Mouse (Mus musculus): ENCODE results near the gene Evi2. TPM values are rescaled to one million over a fixed set of nuclear protein-coding genes. Genes with fewer than 3 reads are reported as not detected.

The Evi2 gene
- polyA plus RNA-seq, 1 experiment from 2014 or later, result 1.2 TPM

DNA sequence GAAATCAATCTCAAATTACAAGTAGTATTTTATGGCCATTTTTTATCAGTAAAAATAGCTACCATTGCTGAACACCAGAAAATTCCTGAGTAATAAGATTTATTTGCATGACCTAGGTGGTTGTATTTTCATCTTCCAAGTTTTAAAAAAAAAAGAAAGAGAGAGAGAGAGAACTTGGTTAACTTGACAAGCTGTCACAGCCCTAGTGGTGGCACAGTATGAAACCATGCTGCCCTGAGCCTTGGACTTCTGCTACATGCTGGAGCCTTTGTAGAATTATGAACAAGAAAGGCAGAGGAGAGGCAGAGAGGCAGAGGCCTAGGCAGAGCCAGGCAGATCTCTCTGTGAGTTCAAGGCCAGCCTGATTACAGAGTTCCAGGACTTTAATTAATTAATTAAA is 8.5 kb downstream of the Evi2 start:
- 0 out of 2 replicates have a peak, but pooled peaks cover 11% of the 10 kb centered on the region for H3K36me3 ChIP-seq (ENCODE audit: control insufficient read depth, insufficient read depth, low read length)
- no peak overlapping the region for H3K4me3 ChIP-seq (ENCODE audit: low read depth, low read length)
- no peaks in the 10 kb centered on the region for H3K4me1 ChIP-seq (replicated peaks; ENCODE audit: control insufficient read depth, insufficient read depth, low read length)
- DNase-seq (ENCODE audit: low spot score) (no peak), ATAC-seq (replicated peaks; ENCODE audit: low FRiP score, low TSS enrichment, low read depth) (no peak)
- H3K9ac ChIP-seq (ENCODE audit: low read length), result no peak overlapping the region
- H3K4me2 ChIP-seq (ENCODE audit: low read length), result no peak overlapping the region
- no peaks in the 10 kb centered on the region for H3K9me3 ChIP-seq (ENCODE audit: control insufficient read depth, low read length)
- H3K27ac ChIP-seq (ENCODE audit: low read depth), result no peak overlapping the region
- no peaks in the 10 kb centered on the region for H3K27me3 ChIP-seq (replicated peaks; ENCODE audit: control insufficient read depth, insufficient read depth, low read length)

DNA sequence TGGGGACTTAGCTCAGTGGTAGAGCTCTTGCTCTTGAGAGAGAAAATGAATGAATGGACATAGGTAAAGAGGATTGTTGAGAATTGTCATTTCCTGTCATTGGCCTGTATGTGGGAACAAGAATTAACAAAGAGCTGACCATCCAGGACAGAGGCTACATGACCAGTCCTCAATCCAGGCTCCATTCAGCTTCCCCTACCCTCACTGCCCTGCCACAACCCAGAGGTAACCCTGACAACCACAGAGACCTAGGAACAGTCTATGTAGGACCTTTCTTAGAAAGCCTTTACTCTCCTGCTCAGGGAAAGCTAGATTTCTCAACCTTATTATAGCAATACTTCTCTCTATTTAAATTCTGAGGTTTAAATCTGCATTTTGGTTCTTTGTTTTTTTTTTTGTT is 9.6 kb downstream of the Evi2 start:
- Histone ChIP-seq H3K27ac (ENCODE audit: low read depth) (no peak overlapping the region), H3K36me3 (ENCODE audit: control insufficient read depth, insufficient read depth, low read length) (0 out of 2 replicates have a peak, but pooled peaks cover 11% of the 10 kb centered on the region), H3K4me3 (ENCODE audit: low read depth, low read length) (no peak overlapping the region), H3K9me3 (ENCODE audit: control insufficient read depth, low read length) (no peaks in the 10 kb centered on the region), H3K4me2 (ENCODE audit: low read length) (no peak overlapping the region), H3K27me3 (replicated peaks; ENCODE audit: control insufficient read depth, insufficient read depth, low read length) (no peaks in the 10 kb centered on the region), H3K4me1 (replicated peaks; ENCODE audit: control insufficient read depth, insufficient read depth, low read length) (no peaks in the 10 kb centered on the region), H3K9ac (ENCODE audit: low read length) (no peak overlapping the region)
- ATAC-seq (replicated peaks; ENCODE audit: low FRiP score, low TSS enrichment, low read depth) (no peak), DNase-seq (ENCODE audit: low spot score) (no peak)

GRCm38 (mm10) chr11:79519878-79520291 is 10.5 kb downstream of the Evi2 start:
- no peak for DNase-seq (ENCODE audit: low spot score)
- H3K4me2 ChIP-seq (ENCODE audit: low read length), result no peak overlapping the region
- no peaks in the 10 kb centered on the region for H3K9me3 ChIP-seq (ENCODE audit: control insufficient read depth, low read length)
- H3K36me3 ChIP-seq (ENCODE audit: control insufficient read depth, insufficient read depth, low read length), result 0 out of 2 replicates have a peak, but pooled peaks cover 10% of the 10 kb centered on the region
- no peak for ATAC-seq (replicated peaks; ENCODE audit: low FRiP score, low TSS enrichment, low read depth)
- H3K27ac ChIP-seq (ENCODE audit: low read depth), result no peak overlapping the region
- WGBS, result 80% methylated on average over 1 of the region's 1 CpGs
- H3K27me3 ChIP-seq (replicated peaks; ENCODE audit: control insufficient read depth, insufficient read depth, low read length), result no peaks in the 10 kb centered on the region
- H3K9ac ChIP-seq (ENCODE audit: low read length), result no peak overlapping the region
- 0 out of 2 replicates have a peak, but pooled peaks cover 6% of the 10 kb centered on the region for H3K4me1 ChIP-seq (replicated peaks; ENCODE audit: control insufficient read depth, insufficient read depth, low read length)
- H3K4me3 ChIP-seq (ENCODE audit: low read depth, low read length), result no peak overlapping the region

GRCm38 (mm10) chr11:79519299-79519698 is 11.1 kb downstream of the Evi2 start:
- Histone ChIP-seq H3K36me3 (ENCODE audit: control insufficient read depth, insufficient read depth, low read length) (0 out of 2 replicates have a peak, but pooled peaks cover 4% of the 10 kb centered on the region), H3K4me1 (replicated peaks; ENCODE audit: control insufficient read depth, insufficient read depth, low read length) (0 out of 2 replicates have a peak, but pooled peaks cover 6% of the 10 kb centered on the region), H3K4me3 (ENCODE audit: low read depth, low read length) (no peak overlapping the region), H3K9me3 (ENCODE audit: control insufficient read depth, low read length) (no peaks in the 10 kb centered on the region), H3K9ac (ENCODE audit: low read length) (no peak overlapping the region), H3K27ac (ENCODE audit: low read depth) (no peak overlapping the region), H3K4me2 (ENCODE audit: low read length) (no peak overlapping the region), H3K27me3 (replicated peaks; ENCODE audit: control insufficient read depth, insufficient read depth, low read length) (no peaks in the 10 kb centered on the region)
- DNase-seq (ENCODE audit: low spot score) (no peak), ATAC-seq (replicated peaks; ENCODE audit: low FRiP score, low TSS enrichment, low read depth) (no peak)
- 70% methylated on average over 6 of the region's 6 CpGs for WGBS

- Histone ChIP-seq H3K4me2 (ENCODE audit: low read length) (no peak overlapping the region), H3K9ac (ENCODE audit: low read length) (no peak overlapping the region), H3K27me3 (replicated peaks; ENCODE audit: control insufficient read depth, insufficient read depth, low read length) (no peaks in the 10 kb centered on the region), H3K36me3 (ENCODE audit: control insufficient read depth, insufficient read depth, low read length) (no peaks in the 10 kb centered on the region), H3K9me3 (ENCODE audit: control insufficient read depth, low read length) (no peaks in the 10 kb centered on the region), H3K4me1 (replicated peaks; ENCODE audit: control insufficient read depth, insufficient read depth, low read length) (0 out of 2 replicates have a peak, but pooled peaks cover 6% of the 10 kb centered on the region), H3K27ac (ENCODE audit: low read depth) (no peak overlapping the region), H3K4me3 (ENCODE audit: low read depth, low read length) (no peak overlapping the region)
- WGBS, result 97% methylated on average over 2 of the region's 2 CpGs
- no peak for ATAC-seq (replicated peaks; ENCODE audit: low FRiP score, low TSS enrichment, low read depth)
- no peak for DNase-seq (ENCODE audit: low spot score)
Measured at GRCm38 (mm10) chr11:79515798-79516197, 14.6 kb downstream of the Evi2 start.

- no peak for DNase-seq (ENCODE audit: low spot score)
- H3K4me2 ChIP-seq (ENCODE audit: low read length), result no peak overlapping the region
- WGBS, result 51% methylated on average over 6 of the region's 6 CpGs
- H3K36me3 ChIP-seq (ENCODE audit: control insufficient read depth, insufficient read depth, low read length), result no peaks in the 10 kb centered on the region
- ATAC-seq (replicated peaks; ENCODE audit: low FRiP score, low TSS enrichment, low read depth), result no peak
- no peak overlapping the region for H3K27ac ChIP-seq (ENCODE audit: low read depth)
- no peaks in the 10 kb centered on the region for H3K9me3 ChIP-seq (ENCODE audit: control insufficient read depth, low read length)
- no peak overlapping the region for H3K9ac ChIP-seq (ENCODE audit: low read length)
- H3K27me3 ChIP-seq (replicated peaks; ENCODE audit: control insufficient read depth, insufficient read depth, low read length), result no peaks in the 10 kb centered on the region
- 0 out of 2 replicates have a peak, but pooled peaks cover 6% of the 10 kb centered on the region for H3K4me1 ChIP-seq (replicated peaks; ENCODE audit: control insufficient read depth, insufficient read depth, low read length)
- H3K4me3 ChIP-seq (ENCODE audit: low read depth, low read length), result no peak overlapping the region
Measured at GRCm38 (mm10) chr11:79515331-79515730, 15.1 kb downstream of the Evi2 start.

DNA sequence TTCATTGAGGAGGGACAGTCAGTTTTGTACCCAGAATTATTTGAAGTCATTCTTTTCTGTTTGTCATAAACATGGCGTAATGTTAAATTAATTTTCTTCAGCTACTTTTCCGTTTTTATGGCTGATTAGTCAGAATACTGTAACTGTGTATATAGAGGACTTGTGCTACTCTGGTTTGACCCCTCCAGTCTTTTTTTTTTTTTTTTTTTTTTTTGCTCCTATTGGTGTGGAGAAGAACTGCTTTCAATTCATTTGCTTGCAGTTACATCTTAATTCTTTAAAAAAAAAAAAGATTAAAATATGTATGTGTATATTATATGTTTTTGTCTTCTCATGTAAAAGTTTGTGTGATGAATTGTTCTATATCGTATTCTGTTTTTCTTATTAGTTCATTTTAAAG is 18.4 kb downstream of the Evi2 start:
- DNase-seq (ENCODE audit: low spot score), result no peak
- no peak overlapping the region for H3K27ac ChIP-seq (ENCODE audit: low read depth)
- ATAC-seq (replicated peaks; ENCODE audit: low FRiP score, low TSS enrichment, low read depth), result no peak
- H3K4me2 ChIP-seq (ENCODE audit: low read length), result no peak overlapping the region
- H3K4me1 ChIP-seq (replicated peaks; ENCODE audit: control insufficient read depth, insufficient read depth, low read length), result 0 out of 2 replicates have a peak, but pooled peaks cover 6% of the 10 kb centered on the region
- no peak overlapping the region for H3K9ac ChIP-seq (ENCODE audit: low read length)
- no peak overlapping the region for H3K4me3 ChIP-seq (ENCODE audit: low read depth, low read length)
- no peaks in the 10 kb centered on the region for H3K9me3 ChIP-seq (ENCODE audit: control insufficient read depth, low read length)
- H3K36me3 ChIP-seq (ENCODE audit: control insufficient read depth, insufficient read depth, low read length), result no peaks in the 10 kb centered on the region
- WGBS, result 93% methylated on average over 3 of the region's 3 CpGs
- H3K27me3 ChIP-seq (replicated peaks; ENCODE audit: control insufficient read depth, insufficient read depth, low read length), result no peaks in the 10 kb centered on the region

GRCm38 (mm10) chr11:79504506-79504905 is 25.9 kb downstream of the Evi2 start:
- no peak for DNase-seq (ENCODE audit: low spot score)
- no peaks in the 10 kb centered on the region for H3K27me3 ChIP-seq (replicated peaks; ENCODE audit: control insufficient read depth, insufficient read depth, low read length)
- no peak overlapping the region for H3K27ac ChIP-seq (ENCODE audit: low read depth)
- 85% methylated on average over 7 of the region's 7 CpGs for WGBS
- H3K9me3 ChIP-seq (ENCODE audit: control insufficient read depth, low read length), result no peaks in the 10 kb centered on the region
- no peak overlapping the region for H3K9ac ChIP-seq (ENCODE audit: low read length)
- no peak overlapping the region for H3K4me2 ChIP-seq (ENCODE audit: low read length)
- no peak overlapping the region for H3K4me3 ChIP-seq (ENCODE audit: low read depth, low read length)
- ATAC-seq (replicated peaks; ENCODE audit: low FRiP score, low TSS enrichment, low read depth), result no peak
- no peaks in the 10 kb centered on the region for H3K36me3 ChIP-seq (ENCODE audit: control insufficient read depth, insufficient read depth, low read length)
- no peaks in the 10 kb centered on the region for H3K4me1 ChIP-seq (replicated peaks; ENCODE audit: control insufficient read depth, insufficient read depth, low read length)

DNA sequence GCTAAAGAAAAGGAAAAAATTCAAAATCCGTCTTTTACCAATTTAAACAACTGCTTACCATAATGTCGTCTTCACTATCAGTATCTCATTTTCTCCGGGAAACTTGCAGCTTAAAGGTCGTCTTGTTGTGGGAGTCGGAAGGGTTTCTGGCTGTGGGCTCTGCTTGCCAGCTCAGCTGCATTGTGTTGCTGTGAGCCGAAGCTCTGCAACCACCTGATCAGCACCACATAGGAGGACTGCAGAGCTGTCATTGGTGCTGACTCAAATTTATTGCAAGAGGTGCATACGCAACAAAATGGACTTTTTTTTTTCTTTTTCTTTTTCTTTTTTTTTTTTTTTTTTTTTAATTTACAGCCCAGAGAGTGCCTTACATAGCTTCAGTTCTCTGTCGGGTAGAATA is 26.5 kb downstream of the Evi2 start, which contains the start of gene Omg:
Gene Omg, minus strand, starts transcription at position 240 of the 400 bp plus-strand sequence.
- WGBS, result 63% methylated on average over 8 of the region's 8 CpGs
- no peaks in the 10 kb centered on the region for H3K9me3 ChIP-seq (ENCODE audit: control insufficient read depth, low read length)
- DNase-seq (ENCODE audit: low spot score) (no peak), ATAC-seq (replicated peaks; ENCODE audit: low FRiP score, low TSS enrichment, low read depth) (no peak)
- H3K4me3 ChIP-seq (ENCODE audit: low read depth, low read length), result no peak within 1 kb of the TSS
- H3K36me3 ChIP-seq (ENCODE audit: control insufficient read depth, insufficient read depth, low read length), result no peaks in the 10 kb centered on the region
- H3K27me3 ChIP-seq (replicated peaks; ENCODE audit: control insufficient read depth, insufficient read depth, low read length), result no peaks in the 10 kb centered on the region
- no peaks in the 10 kb centered on the region for H3K4me1 ChIP-seq (replicated peaks; ENCODE audit: control insufficient read depth, insufficient read depth, low read length)
- H3K27ac ChIP-seq (ENCODE audit: low read depth), result no peak within 1 kb of the TSS
- H3K9ac ChIP-seq (ENCODE audit: low read length), result no peak within 1 kb of the TSS
- no peak within 1 kb of the TSS for H3K4me2 ChIP-seq (ENCODE audit: low read length)

Data from intestine, embryonic 14.5 days (tissue).